Mouse (Mus musculus) heart, embryonic 16.5 days (tissue): ENCODE data around the gene Speer4d. TPM values are rescaled to one million over a fixed set of nuclear protein-coding genes. Genes with fewer than 3 reads are reported as not detected.
A peak's percentile ranks its signal among the peaks of the same experiment; 100 is the strongest.
"Not testable (repeated sequence)": the region's sequence is repeated elsewhere in the genome, so short reads cannot be mapped to it uniquely, and the experiment has no call there.

Experiments used
- ATAC-seq: fragments of 200-750 bp; cut with Nextera tagmentation; replicated peaks from 2 replicates; pipeline ENCODE4 v1.8.0; 2017; ENCODE audit warnings: moderate number of reproducible peaks; ENCODE audit not compliant: insufficient read depth, low FRiP score; ENCODE audit errors: extremely low read depth
- H3K27ac ChIP-seq: fragments of 300-500 bp; sonication (generic); 2 replicates; pipeline ENCODE4 v1.5.1; 2014; ENCODE audit warnings: mild to moderate bottlenecking, low read length, control low read depth, moderate library complexity
- H3K27me3 ChIP-seq: fragments of 300-500 bp; sonication (generic); 2 replicates; pipeline ENCODE4 v1.6.1; 2014; ENCODE audit warnings: low read length, mixed read lengths; ENCODE audit not compliant: control insufficient read depth, insufficient read depth
- H3K36me3 ChIP-seq: fragments of 300-500 bp; sonication (generic); 2 replicates; pipeline ENCODE4 v1.6.1; 2014; ENCODE audit not compliant: control insufficient read depth, insufficient read depth
- H3K4me1 ChIP-seq: fragments of 300-500 bp; sonication (generic); 2 replicates; pipeline ENCODE4 v1.6.1; 2014; ENCODE audit warnings: low read length, mixed read lengths; ENCODE audit not compliant: control insufficient read depth, insufficient read depth
- H3K4me2 ChIP-seq: fragments of 300-500 bp; sonication (generic); 2 replicates; pipeline ENCODE4 v1.6.1; 2014; ENCODE audit warnings: low read depth, mild to moderate bottlenecking, control low read depth, low read length
- H3K4me3 ChIP-seq: fragments of 300-500 bp; sonication (generic); 2 replicates; pipeline ENCODE4 v1.5.1; 2014; ENCODE audit warnings: mild to moderate bottlenecking, control low read depth, low read length
- H3K9ac ChIP-seq: fragments of 300-500 bp; sonication (generic); 2 replicates; pipeline ENCODE4 v1.6.1; 2014; ENCODE audit warnings: low read length, control low read depth
- H3K9me3 ChIP-seq: fragments of 300-500 bp; sonication (generic); replicated peaks from 2 replicates; pipeline ENCODE4 v1.6.1; 2016; ENCODE audit warnings: low read length; ENCODE audit not compliant: control insufficient read depth
- WGBS: fragments of 180-500 bp; shearing (Covaris S2); extraction: QIAGEN DNeasy Blood & Tissue Kit; methylation state at CpG from one replicate; pipeline ENCODE4 v1.1.7; 2014; 5-methylcytosine and 5-hydroxymethylcytosine counted together
- polyA plus RNA-seq: library from polyadenylated mRNA; unstranded; fragments of >200 nt; fragmentation: Nextera tagmentation; extraction: Ambion mirVana; gene quantifications from 2 replicates; pipeline ENCODE4 v1.2.1, GENCODE M21; 2015

Speer4d gene
- polyA plus RNA-seq, result not detected in 2 replicates

DNA sequence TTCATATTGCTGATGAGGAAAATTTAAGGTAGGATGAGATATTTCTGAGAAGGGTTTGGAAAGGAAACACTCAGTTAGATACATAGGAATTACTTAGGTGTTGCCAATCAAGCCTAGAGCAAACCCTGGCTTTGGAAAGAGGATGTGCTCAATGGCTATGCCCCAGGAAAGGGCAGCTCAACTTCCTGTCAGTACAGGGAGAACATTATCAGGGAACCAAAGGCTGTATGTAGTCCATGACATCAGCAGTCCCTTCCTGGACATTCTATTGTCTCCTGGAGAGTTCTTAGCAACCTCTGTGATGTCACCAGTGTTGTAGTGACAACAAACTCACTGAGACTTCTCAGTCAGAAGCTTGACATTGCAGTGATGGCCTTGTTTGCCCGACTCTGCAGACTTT, at the start of gene Speer4d:
Gene Speer4d (plus strand): TSS at position 301 of the 400 bp plus-strand sequence.
- H3K4me3 ChIP-seq, H3K27me3 ChIP-seq, H3K4me2 ChIP-seq, H3K4me1 ChIP-seq, H3K9ac ChIP-seq, H3K9me3 ChIP-seq, H3K36me3 ChIP-seq, H3K27ac ChIP-seq, ATAC-seq: not testable (repeated sequence)
- WGBS, result 49% methylated on average over 1 of the region's 1 CpGs

GRCm38 (mm10) chr5:15573735-15574134, 45.1 kb upstream of the Speer4d start:
- H3K4me3 ChIP-seq, H3K27ac ChIP-seq, H3K9me3 ChIP-seq, H3K4me1 ChIP-seq, H3K4me2 ChIP-seq, H3K36me3 ChIP-seq, H3K9ac ChIP-seq, H3K27me3 ChIP-seq, ATAC-seq: not testable (repeated sequence)

DNA sequence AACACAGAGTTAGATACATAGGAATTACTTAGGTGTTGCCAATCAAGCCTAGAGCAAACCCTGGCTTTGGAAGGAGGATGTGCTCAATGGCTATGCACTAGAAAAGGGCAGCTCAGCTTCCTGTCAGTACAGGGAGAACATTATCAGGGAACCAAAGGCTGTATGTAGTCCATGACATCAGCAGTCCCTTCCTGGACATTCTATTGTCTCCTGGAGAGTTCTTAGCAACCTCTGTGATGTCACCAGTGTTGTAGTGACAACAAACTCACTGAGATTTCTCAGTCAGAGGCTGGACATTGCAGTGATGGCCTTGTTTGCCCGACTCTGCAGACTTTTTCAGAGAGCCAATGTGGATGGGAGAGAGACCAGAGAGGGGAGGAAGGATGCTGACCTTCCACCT, 41.8 kb upstream of the Speer4d start, which contains the start of gene Gm21083:
Gene Gm21083 (plus strand): TSS at position 301 of the 400 bp plus-strand sequence.
- not testable (repeated sequence) for H3K4me1 ChIP-seq, H3K27ac ChIP-seq, H3K9me3 ChIP-seq, H3K36me3 ChIP-seq, ATAC-seq, H3K27me3 ChIP-seq, H3K4me2 ChIP-seq, H3K9ac ChIP-seq, H3K4me3 ChIP-seq
- no CpG with 5 or more reads among the region's 1 CpGs for WGBS

DNA sequence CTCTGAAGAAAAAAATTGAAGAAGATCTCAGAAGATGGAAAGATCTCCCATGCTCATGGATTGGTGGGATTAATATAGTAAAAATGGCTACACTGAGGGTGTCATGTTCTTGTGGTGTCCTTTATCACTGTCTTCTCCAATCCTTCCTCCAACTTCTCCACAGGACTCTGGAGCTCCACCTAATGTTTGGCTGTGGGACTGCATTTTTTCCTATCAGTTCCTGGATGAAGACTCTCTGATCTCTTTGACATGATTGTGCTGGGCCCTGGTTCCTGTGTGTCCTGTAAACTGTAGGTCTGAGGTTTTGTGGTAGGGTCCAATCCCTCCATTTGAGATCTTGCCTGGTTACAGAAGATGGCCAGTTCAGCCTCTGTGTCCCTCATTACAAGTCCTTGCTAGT, 32.5 kb upstream of the Speer4d start:
- not testable (repeated sequence) for H3K9me3 ChIP-seq, H3K4me2 ChIP-seq, H3K27me3 ChIP-seq, H3K4me1 ChIP-seq, H3K4me3 ChIP-seq, ATAC-seq, H3K36me3 ChIP-seq, H3K9ac ChIP-seq, H3K27ac ChIP-seq

GRCm38 (mm10) chr5:15588291-15588690, 30.6 kb upstream of the Speer4d start:
- not testable (repeated sequence) for H3K4me3 ChIP-seq, H3K4me1 ChIP-seq, H3K27me3 ChIP-seq, ATAC-seq, H3K27ac ChIP-seq, H3K9me3 ChIP-seq, H3K9ac ChIP-seq, H3K36me3 ChIP-seq, H3K4me2 ChIP-seq
- WGBS, result 27% methylated on average over 6 of the region's 6 CpGs

DNA sequence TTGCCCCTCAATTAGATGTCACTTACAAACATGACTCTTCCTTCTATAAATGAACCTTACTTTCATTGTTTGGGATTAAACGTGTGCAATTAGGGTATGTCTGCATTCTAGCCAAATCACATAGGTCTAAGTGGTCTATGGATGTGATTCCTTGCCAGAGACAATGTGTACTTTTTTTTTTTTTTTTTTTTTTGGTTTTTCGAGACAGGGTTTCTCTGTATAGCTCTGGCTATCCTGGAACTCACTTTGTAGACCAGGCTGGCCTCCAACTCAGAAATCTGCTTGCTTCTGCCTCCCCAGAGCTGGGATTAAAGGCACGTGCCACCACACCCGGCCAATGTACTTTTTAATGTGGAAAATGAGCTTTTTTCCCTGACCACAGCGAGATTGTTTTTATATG, 28.2 kb upstream of the Speer4d start:
- H3K36me3 ChIP-seq, H3K4me1 ChIP-seq, H3K27ac ChIP-seq, H3K9me3 ChIP-seq, ATAC-seq, H3K4me2 ChIP-seq, H3K4me3 ChIP-seq, H3K27me3 ChIP-seq, H3K9ac ChIP-seq: not testable (repeated sequence)
- 49% methylated on average over 5 of the region's 5 CpGs for WGBS

DNA sequence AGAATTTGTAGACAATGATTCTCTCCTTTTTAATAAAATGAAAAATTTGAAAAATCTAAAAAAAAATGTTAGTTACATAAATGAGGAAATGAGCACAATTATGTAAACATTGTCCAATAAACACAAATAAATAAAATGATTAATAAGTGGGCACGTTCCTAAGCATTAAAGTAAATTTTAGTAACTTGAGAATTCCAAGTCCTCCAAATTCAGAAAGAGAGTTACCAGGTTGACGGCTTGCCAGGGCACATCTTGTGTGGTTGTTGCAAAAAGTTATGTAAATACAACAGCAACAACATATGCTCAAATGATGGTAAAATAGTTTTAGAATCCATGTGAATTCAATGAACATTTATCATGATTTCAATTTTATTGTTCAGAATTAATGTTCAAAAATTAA, 27.3 kb upstream of the Speer4d start:
- H3K36me3 ChIP-seq, H3K27me3 ChIP-seq, H3K4me1 ChIP-seq, H3K9me3 ChIP-seq, ATAC-seq, H3K9ac ChIP-seq, H3K4me3 ChIP-seq, H3K4me2 ChIP-seq, H3K27ac ChIP-seq: not testable (repeated sequence)
- WGBS, result 64% methylated on average over 2 of the region's 2 CpGs

- H3K4me2 ChIP-seq, H3K9ac ChIP-seq, H3K4me3 ChIP-seq, H3K27me3 ChIP-seq, H3K27ac ChIP-seq, H3K4me1 ChIP-seq, H3K36me3 ChIP-seq, H3K9me3 ChIP-seq: not testable (repeated sequence)
- peak; percentile 52; the same call in 1 of the 2 replicates for ATAC-seq
These were observed 20.0 kb upstream of the Speer4d start for GRCm38 (mm10) chr5:15598831-15599230.

DNA sequence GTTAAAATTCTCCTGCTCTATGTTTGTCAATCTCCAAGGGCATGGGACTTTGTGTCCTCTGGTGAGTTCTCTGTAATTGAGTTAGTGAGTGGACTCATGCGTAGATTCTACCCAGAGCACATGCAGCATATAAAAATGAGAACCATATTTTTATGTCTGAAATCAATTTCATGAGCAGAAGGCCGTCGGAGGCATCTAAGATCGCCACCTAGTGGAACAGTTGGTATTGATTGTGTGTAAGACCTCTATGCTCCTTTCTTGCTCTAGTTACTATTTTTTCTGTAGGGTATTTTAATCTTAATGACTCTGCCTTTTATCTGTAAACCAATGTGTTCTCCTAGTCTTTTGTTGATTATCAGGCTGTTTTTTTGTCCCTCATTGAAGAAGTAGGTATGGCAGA, 18.5 kb upstream of the Speer4d start:
- H3K27me3 ChIP-seq, H3K4me1 ChIP-seq, H3K9me3 ChIP-seq, H3K9ac ChIP-seq, H3K36me3 ChIP-seq, ATAC-seq, H3K4me3 ChIP-seq, H3K4me2 ChIP-seq, H3K27ac ChIP-seq: not testable (repeated sequence)
- 29% methylated on average over 4 of the region's 4 CpGs for WGBS

DNA sequence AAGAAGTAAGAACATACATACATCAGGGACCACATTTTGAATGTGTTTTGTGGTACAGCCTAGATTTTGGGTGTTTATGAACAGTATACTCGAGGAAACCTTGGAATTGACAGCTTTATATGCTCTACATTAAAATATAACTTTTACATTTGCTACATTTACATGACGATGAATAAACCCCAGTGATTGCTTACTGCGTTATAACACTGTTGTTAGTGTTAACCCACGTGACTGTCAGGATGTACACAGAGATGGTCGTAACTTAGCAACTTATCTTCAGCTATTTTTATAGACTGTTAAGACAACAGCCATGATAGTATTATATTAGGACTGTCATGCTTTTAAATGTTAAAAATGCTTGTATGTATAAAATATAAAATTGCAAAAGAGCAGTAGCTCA, 17.4 kb upstream of the Speer4d start:
- H3K27ac ChIP-seq, H3K9me3 ChIP-seq, H3K36me3 ChIP-seq, H3K4me3 ChIP-seq, H3K4me1 ChIP-seq, H3K27me3 ChIP-seq, H3K9ac ChIP-seq, H3K4me2 ChIP-seq: not testable (repeated sequence)
- WGBS, result 45% methylated on average over 5 of the region's 5 CpGs
- 0 out of 2 replicates have a peak, but pooled peaks have one; percentile 23 for ATAC-seq
